Mouse (Mus musculus): Measurements from ENCODE around the gene Serpina9. TPM values are rescaled to one million over a fixed set of nuclear protein-coding genes. Genes with fewer than 3 reads are reported as not detected.

Gene Serpina9
- 0.13 and 0.17 TPM in 2 replicates for polyA plus RNA-seq (2015; fragmentation: Nextera tagmentation; extraction: Ambion mirVana)

DNA sequence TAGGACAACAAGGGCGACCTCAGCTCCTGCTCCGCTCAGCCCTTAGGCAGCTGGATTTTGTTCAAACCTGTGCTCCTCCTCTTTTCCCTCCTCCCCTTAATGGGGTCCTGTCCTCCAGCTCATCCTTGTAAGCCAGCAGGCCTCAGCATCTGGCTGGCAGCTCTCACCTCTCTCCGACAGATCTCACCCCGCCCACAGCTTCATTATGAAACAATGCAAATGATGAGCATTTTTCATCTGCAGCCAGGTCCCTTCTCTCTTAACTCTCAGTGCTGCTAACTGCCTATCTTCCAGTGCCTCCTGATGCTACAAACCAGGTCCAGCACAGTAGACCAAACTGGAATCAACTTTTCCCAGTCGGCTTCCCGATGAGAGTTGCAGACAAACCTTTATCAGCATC, at the start of gene Serpina9:
Serpina9 (minus strand) TSS at position 136 of the 400 bp plus-strand sequence.

DNA sequence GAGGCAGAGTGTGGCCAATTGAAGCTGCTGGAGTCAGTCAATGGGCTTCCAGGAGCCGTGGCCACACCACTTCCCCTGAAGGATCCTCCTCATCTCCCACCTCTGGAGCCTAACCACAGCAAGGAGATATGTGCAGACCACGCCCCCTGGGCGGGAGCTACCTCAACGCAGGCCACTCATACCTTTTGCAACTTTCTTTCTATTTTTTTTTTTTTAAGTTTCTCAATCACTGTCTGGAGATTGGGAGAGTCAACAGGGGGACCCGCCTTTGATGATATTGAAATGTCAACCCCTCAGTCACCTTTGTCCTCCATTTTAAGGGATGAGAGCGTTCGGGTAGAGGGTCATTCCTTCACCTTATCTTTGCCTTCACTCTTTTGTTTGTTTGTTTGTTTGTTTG, 30.8 kb upstream of the Serpina9 start, which contains the start of gene Serpina12:
Serpina12 (minus strand) TSS at position 101 of the 400 bp plus-strand sequence.

GRCm38 (mm10) chr12:103989857-103990256, 23.7 kb downstream of the Serpina9 start, which contains the start of gene Serpina11:
Serpina11 (minus strand) TSS chr12:103989957.

GRCm38 (mm10) chr12:103958798-103959197, 54.8 kb downstream of the Serpina9 start, which contains the start of gene Serpina1e:
Serpina1e (minus strand) TSS chr12:103958975.

Other genes with a start within 250 kb of the Serpina9 start
- 0.12 and 0.41 TPM in 2 replicates for gene Serpina1d, start 240.2 kb downstream of the Serpina9 start, polyA plus RNA-seq (2015; fragmentation: Nextera tagmentation; extraction: Ambion mirVana)
- 0.20 TPM in 1 of 2 replicates, not detected in the other for gene Serpina1b, start 183.4 kb downstream of the Serpina9 start, polyA plus RNA-seq (2015; fragmentation: Nextera tagmentation; extraction: Ambion mirVana)
- 0.41 TPM in 1 of 2 replicates, not detected in the other for gene Serpina1a, start 150.2 kb downstream of the Serpina9 start, polyA plus RNA-seq (2015; fragmentation: Nextera tagmentation; extraction: Ambion mirVana)
- not detected in 2 replicates for gene Serpina1c, start 108.9 kb downstream of the Serpina9 start, polyA plus RNA-seq (2015; fragmentation: Nextera tagmentation; extraction: Ambion mirVana)
- 0.45 TPM in 2 replicates for gene Serpina1e, start 54.8 kb downstream of the Serpina9 start, polyA plus RNA-seq (2015; fragmentation: Nextera tagmentation; extraction: Ambion mirVana)
- not detected in 2 replicates for gene Serpina11, start 23.8 kb downstream of the Serpina9 start, polyA plus RNA-seq (2015; fragmentation: Nextera tagmentation; extraction: Ambion mirVana)
- gene Serpina12, start 30.7 kb upstream of the Serpina9 start, polyA plus RNA-seq (2015; fragmentation: Nextera tagmentation; extraction: Ambion mirVana), result not detected in 2 replicates
- not detected in 2 replicates for gene Serpina5, start 87.4 kb upstream of the Serpina9 start, polyA plus RNA-seq (2015; fragmentation: Nextera tagmentation; extraction: Ambion mirVana)
- not detected in 2 replicates for gene Serpina3a, start 99.0 kb upstream of the Serpina9 start, polyA plus RNA-seq (2015; fragmentation: Nextera tagmentation; extraction: Ambion mirVana)
- not detected in 2 replicates for gene Serpina3b, start 114.2 kb upstream of the Serpina9 start, polyA plus RNA-seq (2015; fragmentation: Nextera tagmentation; extraction: Ambion mirVana)
- gene Serpina3c, start 140.1 kb upstream of the Serpina9 start, polyA plus RNA-seq (2015; fragmentation: Nextera tagmentation; extraction: Ambion mirVana), result 0.13 TPM in 1 of 2 replicates, not detected in the other
- not detected in 2 replicates for gene Serpina3f, start 200.8 kb upstream of the Serpina9 start, polyA plus RNA-seq (2015; fragmentation: Nextera tagmentation; extraction: Ambion mirVana)
- gene Serpina3g, start 222.5 kb upstream of the Serpina9 start, polyA plus RNA-seq (2015; fragmentation: Nextera tagmentation; extraction: Ambion mirVana), result 2.4 and 3.9 TPM in 2 replicates
- 0.15 TPM in 1 of 2 replicates, not detected in the other for gene Serpina3i, start 249.4 kb upstream of the Serpina9 start, polyA plus RNA-seq (2015; fragmentation: Nextera tagmentation; extraction: Ambion mirVana)

Data from neural tube, postnatal 0 days (tissue).